ENCODE assay signal across 8 mouse cellular contexts in genomic region chr11:120011761-120012560, GRCm38 (mm10). TPM values are rescaled to one million over a fixed set of nuclear protein-coding genes. Genes with fewer than 3 reads are reported as not detected.
A peak's percentile ranks its signal among the peaks of the same experiment; 100 is the strongest.
DNase-seq lines count a peak whose midpoint lies in the region; ATAC-seq lines count a peak whose summit lies in the region.

No protein-coding gene starts in this region.

- H3K4me2 ChIP-seq in heart, embryonic 15.5 days = peak overlapping the region; percentile 62

- ATAC-seq in heart, embryonic 15.5 days (replicated peaks; ENCODE audit: insufficient number of reproducible peaks, insufficient read depth, low FRiP score, low read depth) = no peak
- ATAC-seq in megakaryocyte progenitor cell, adult 5-6 weeks (replicated peaks; ENCODE audit: poor library complexity) = no peak

- peak; percentile 43 for DNase-seq in kidney, postnatal 14 days
- DNase-seq in kidney, adult 9 months = no peak
- peak; percentile 75 to 82 for DNase-seq in cerebellum, postnatal 14 days
- peak; percentile 51 to 58 for DNase-seq in lung, postnatal 4 days
- no peak for DNase-seq in ovary, postnatal 14 days (ENCODE audit: low spot score)
- no peak for DNase-seq in thymus, postnatal 36 days

- H3K27me3 ChIP-seq in heart, embryonic 15.5 days = peaks cover 25% of the 10 kb centered on the region

- no peaks in the 10 kb centered on the region for H3K9me3 ChIP-seq in heart, embryonic 15.5 days (replicated peaks)

- H3K27ac ChIP-seq in heart, embryonic 15.5 days = no peak overlapping the region

- H3K4me1 ChIP-seq in heart, embryonic 15.5 days (replicated peaks) = peaks cover 36% of the 10 kb centered on the region

- H3K4me3 ChIP-seq in heart, embryonic 15.5 days = peak overlapping the region; percentile 26

- H3K36me3 ChIP-seq in heart, embryonic 15.5 days = no peaks in the 10 kb centered on the region

- peak overlapping the region; percentile 37 for H3K9ac ChIP-seq in heart, embryonic 15.5 days

- 32% methylated on average over 43 of the region's 43 CpGs for WGBS in heart, embryonic 15.5 days

RNA-seq across cellular contexts. Expression of gene Aatk, which starts 35.0 kb away (rescaled TPM):
- polyA plus RNA-seq in heart, embryonic 15.5 days (2015; fragmentation: Nextera tagmentation; extraction: Ambion mirVana) = 0.68 and 2.5 TPM in 2 replicates
- 4.7 and 6.3 TPM in 2 replicates for total RNA-seq in megakaryocyte progenitor cell, adult 5-6 weeks (2015)
- 5.6 and 6.3 TPM in 2 replicates for total RNA-seq in megakaryocyte progenitor cell, adult 5-6 weeks (2017)

Comparison
In these comparisons a context has a peak if more than half of its experiments do, and no peak if none do; other contexts are left out.
1. DNase-seq: peak in kidney, postnatal 14 days (single experiment), cerebellum, postnatal 14 days (2 of 2) and lung, postnatal 4 days (2 of 2); none in kidney, adult 9 months (single experiment), ovary, postnatal 14 days (single experiment) and thymus, postnatal 36 days (0 of 2).